Mouse (Mus musculus) hindbrain, embryonic 16.5 days (tissue): Measurements from ENCODE around the gene Pcolce2. TPM values are rescaled to one million over a fixed set of nuclear protein-coding genes. Genes with fewer than 3 reads are reported as not detected.

ENCODE experiments used
- ATAC-seq: fragments of 200-750 bp; cut with Nextera tagmentation; 2 replicates; pipeline ENCODE4 v1.8.0; 2017; ENCODE audit warnings: moderate TSS enrichment, moderate library complexity
- H3K27ac ChIP-seq: fragments of 300-500 bp; sonication (generic); 2 replicates; pipeline ENCODE4 v1.5.1; 2014; ENCODE audit warnings: low read depth, mild to moderate bottlenecking, control low read depth, low read length, moderate library complexity
- H3K27me3 ChIP-seq: fragments of 300-500 bp; sonication (generic); replicated peaks from 2 replicates; pipeline ENCODE4 v1.6.1; 2014; ENCODE audit warnings: low read length; ENCODE audit not compliant: control insufficient read depth, insufficient read depth
- H3K36me3 ChIP-seq: fragments of 300-500 bp; sonication (generic); 2 replicates; pipeline ENCODE4 v1.6.1; 2014; ENCODE audit warnings: mild to moderate bottlenecking, low read length, moderate library complexity, mixed read lengths; ENCODE audit not compliant: control insufficient read depth, insufficient read depth
- H3K4me1 ChIP-seq: fragments of 300-500 bp; sonication (generic); 2 replicates; pipeline ENCODE4 v1.6.1; 2014; ENCODE audit warnings: low read depth, low read length; ENCODE audit not compliant: control insufficient read depth, insufficient read depth
- H3K4me2 ChIP-seq: fragments of 300-500 bp; sonication (generic); 2 replicates; pipeline ENCODE4 v1.6.1; 2014; ENCODE audit warnings: mild to moderate bottlenecking, low read length, control low read depth, moderate library complexity
- H3K4me3 ChIP-seq: fragments of 300-500 bp; sonication (generic); 2 replicates; pipeline ENCODE4 v1.5.1; 2014; ENCODE audit warnings: mild to moderate bottlenecking, low read length, control low read depth, moderate library complexity
- H3K9ac ChIP-seq: fragments of 300-500 bp; sonication (generic); 2 replicates; pipeline ENCODE4 v1.6.1; 2014; ENCODE audit warnings: low read depth, mild to moderate bottlenecking, control low read depth, low read length, moderate library complexity
- H3K9me3 ChIP-seq: fragments of 300-500 bp; sonication (generic); 2 replicates; pipeline ENCODE4 v1.6.1; 2014; ENCODE audit warnings: mild to moderate bottlenecking, low read length, moderate library complexity; ENCODE audit not compliant: control insufficient read depth
- WGBS: fragments of 180-500 bp; shearing (Covaris S2); extraction: QIAGEN DNeasy Blood & Tissue Kit; methylation state at CpG from one replicate; pipeline ENCODE4 v1.1.7; 2014; 5-methylcytosine and 5-hydroxymethylcytosine counted together
- polyA plus RNA-seq: library from polyadenylated mRNA; unstranded; fragments of >200 nt; fragmentation: Nextera tagmentation; extraction: Ambion mirVana; gene quantifications from 2 replicates; pipeline ENCODE4 v1.2.1, GENCODE M21; 2015

Pcolce2 gene
- polyA plus RNA-seq, 1 experiment from 2014 or later = 1.8 TPM

- H3K4me3 ChIP-seq = no peak overlapping the region
- H3K9ac ChIP-seq = no peak overlapping the region
- peaks cover 7% of the 10 kb centered on the region for H3K36me3 ChIP-seq
- H3K4me1 ChIP-seq = no peaks in the 10 kb centered on the region
- no peak overlapping the region for H3K4me2 ChIP-seq
- ATAC-seq = no peak
- H3K9me3 ChIP-seq = no peaks in the 10 kb centered on the region
- no peak overlapping the region for H3K27ac ChIP-seq
- H3K27me3 ChIP-seq = no peaks in the 10 kb centered on the region
These were observed 98.8 kb downstream of the Pcolce2 start for GRCm38 (mm10) chr9:95736238-95736637.

GRCm38 (mm10) chr9:95744845-95745613 is 107.6 kb downstream of the Pcolce2 start:
- Histone ChIP-seq H3K4me1 (peaks cover 6% of the 10 kb centered on the region), H3K4me2 (no peak overlapping the region), H3K27me3 (no peaks in the 10 kb centered on the region), H3K4me3 (no peak overlapping the region), H3K27ac (no peak overlapping the region), H3K9ac (no peak overlapping the region), H3K36me3 (no peaks in the 10 kb centered on the region), H3K9me3 (no peaks in the 10 kb centered on the region)
- WGBS = 62% methylated on average over 7 of the region's 7 CpGs
- no peak for ATAC-seq

GRCm38 (mm10) chr9:95747298-95747697 is 109.9 kb downstream of the Pcolce2 start:
- Histone ChIP-seq H3K27ac (no peak overlapping the region), H3K27me3 (no peaks in the 10 kb centered on the region), H3K9ac (no peak overlapping the region), H3K4me3 (no peak overlapping the region), H3K9me3 (no peaks in the 10 kb centered on the region), H3K4me2 (no peak overlapping the region), H3K4me1 (peaks cover 6% of the 10 kb centered on the region), H3K36me3 (no peaks in the 10 kb centered on the region)
- ATAC-seq = no peak
- 89% methylated on average over 5 of the region's 5 CpGs for WGBS

Other genes with a start within 250 kb of the Pcolce2 start
- 19.2 and 19.3 TPM in 2 replicates for gene Chst2, start 230.9 kb upstream of the Pcolce2 start, polyA plus RNA-seq
- gene U2surp, start 125.6 kb upstream of the Pcolce2 start, polyA plus RNA-seq = 107 and 108 TPM in 2 replicates
- gene Paqr9, start 77.9 kb upstream of the Pcolce2 start, polyA plus RNA-seq = 5.0 and 6.1 TPM in 2 replicates
- gene Trpc1, start 112.8 kb downstream of the Pcolce2 start, polyA plus RNA-seq = 7.2 and 8.8 TPM in 2 replicates
- 2.9 and 3.2 TPM in 2 replicates for gene Pls1, start 207.7 kb downstream of the Pcolce2 start, polyA plus RNA-seq
- gene Atr, start 220.0 kb downstream of the Pcolce2 start, polyA plus RNA-seq = 9.1 and 9.3 TPM in 2 replicates